Mouse (Mus musculus) cortical plate, adult 2 months (tissue): ENCODE measurements around the gene Zfp644. TPM values are rescaled to one million over a fixed set of nuclear protein-coding genes. Genes with fewer than 3 reads are reported as not detected.
"Not testable (repeated sequence)": the region's sequence is repeated elsewhere in the genome, so short reads cannot be mapped to it uniquely, and the experiment has no call there.

ENCODE experiments used
- H3K27ac ChIP-seq: fragments of 200-500 bp; 2 replicates; pipeline ENCODE4 v1.5.1; 2012; ENCODE audit warnings: low read length, control low read depth, inconsistent platforms; ENCODE audit not compliant: insufficient read depth
- H3K4me1 ChIP-seq: fragments of 200-500 bp; 2 replicates; pipeline ENCODE4 v1.6.1; 2011; ENCODE audit warnings: low read length; ENCODE audit not compliant: control insufficient read depth, insufficient read depth
- H3K4me3 ChIP-seq: fragments of 200-500 bp; 2 replicates; pipeline ENCODE4 v1.5.1; 2011; ENCODE audit warnings: mild to moderate bottlenecking, low read length, control low read depth; ENCODE audit not compliant: insufficient read depth
- CTCF ChIP-seq: fragments of 200-500 bp; IDR thresholded peaks from 2 replicates; pipeline ENCODE4 v1.5.1; 2011; ENCODE audit warnings: mild to moderate bottlenecking, control low read depth, low read length; ENCODE audit not compliant: insufficient read depth; ENCODE audit errors: extremely low read depth
- POLR2A ChIP-seq: fragments of 200-500 bp; IDR thresholded peaks from 2 replicates; pipeline ENCODE4 v1.6.1; 2011; ENCODE audit warnings: mild to moderate bottlenecking, low read length, control low read depth; ENCODE audit not compliant: insufficient read depth; ENCODE audit errors: extremely low read depth
- polyA plus RNA-seq: library from polyadenylated mRNA; depleted of rRNA; stranded (reverse); fragments of >200 nt; gene quantifications from 2 replicates; pipeline ENCODE4 v1.2.3, GENCODE M21; 2012

Zfp644 gene
- polyA plus RNA-seq, 1 experiment, result 41.2 TPM

- TF ChIP-seq POLR2A (no peak), CTCF (no peak)
- H3K4me3 ChIP-seq, result no peak overlapping the region
- no peak overlapping the region for H3K27ac ChIP-seq
- no peaks in the 10 kb centered on the region for H3K4me1 ChIP-seq
Measured at GRCm38 (mm10) chr5:106706363-106706762, 9.3 kb upstream of the Zfp644 start.

- Histone ChIP-seq H3K27ac (no peak overlapping the region), H3K4me1 (no peaks in the 10 kb centered on the region), H3K4me3 (no peak overlapping the region)
- TF ChIP-seq POLR2A (no peak), CTCF (no peak)
Measured at GRCm38 (mm10) chr5:106705162-106705561, 8.1 kb upstream of the Zfp644 start.

- TF ChIP-seq CTCF (no peak), POLR2A (no peak)
- H3K4me1 ChIP-seq, result peaks cover 7% of the 10 kb centered on the region
- H3K4me3 ChIP-seq, result peak overlapping the region; percentile 46
- peak overlapping the region; percentile 99 for H3K27ac ChIP-seq
Measured at GRCm38 (mm10) chr5:106695681-106696395, 1.2 kb downstream of the Zfp644 start.

- Histone ChIP-seq H3K27ac (no peak overlapping the region), H3K4me3 (peak overlapping the region; percentile 46), H3K4me1 (peaks cover 7% of the 10 kb centered on the region)
- no peak for TF ChIP-seq POLR2A
- no peak for TF ChIP-seq CTCF
Measured at GRCm38 (mm10) chr5:106695141-106695540, 1.9 kb downstream of the Zfp644 start.

GRCm38 (mm10) chr5:106694683-106695082 is 2.4 kb downstream of the Zfp644 start:
- TF ChIP-seq POLR2A (no peak), CTCF (no peak)
- Histone ChIP-seq H3K27ac (no peak overlapping the region), H3K4me3 (peak overlapping the region; percentile 46; the same call in 1 of the 2 replicates), H3K4me1 (peaks cover 7% of the 10 kb centered on the region)

- no peak for TF ChIP-seq POLR2A
- no peak for TF ChIP-seq CTCF
Measured at GRCm38 (mm10) chr5:106693034-106693433, 4.1 kb downstream of the Zfp644 start.

GRCm38 (mm10) chr5:106680636-106681458 is 16.2 kb downstream of the Zfp644 start:
- no peaks in the 10 kb centered on the region for H3K4me1 ChIP-seq
- TF ChIP-seq POLR2A, result no peak
- TF ChIP-seq CTCF, result no peak
- H3K27ac ChIP-seq, result no peak overlapping the region
- H3K4me3 ChIP-seq, result no peak overlapping the region

More at GRCm38 (mm10) chr5:106693034-106693433, 4.1 kb downstream of the Zfp644 start:
- Histone ChIP-seq H3K4me1 (peaks cover 7% of the 10 kb centered on the region), H3K27ac (no peak overlapping the region), H3K4me3 (no peak overlapping the region)

GRCm38 (mm10) chr5:106679659-106680058 is 17.4 kb downstream of the Zfp644 start:
- no peaks in the 10 kb centered on the region for H3K4me1 ChIP-seq
- no peak overlapping the region for H3K27ac ChIP-seq
- TF ChIP-seq CTCF, result no peak
- no peak for TF ChIP-seq POLR2A
- H3K4me3 ChIP-seq, result no peak overlapping the region

- not testable (repeated sequence) for H3K27ac ChIP-seq, H3K4me3 ChIP-seq, H3K4me1 ChIP-seq
Measured at GRCm38 (mm10) chr5:106678823-106679222, 18.3 kb downstream of the Zfp644 start.

GRCm38 (mm10) chr5:106676784-106677183 is 20.3 kb downstream of the Zfp644 start:
- Histone ChIP-seq H3K4me1 (no peaks in the 10 kb centered on the region; the same call in 1 of the 2 replicates), H3K27ac (no peak overlapping the region), H3K4me3 (no peak overlapping the region)
- TF ChIP-seq POLR2A (no peak), CTCF (no peak)
